Mouse (Mus musculus): ENCODE measurements around the gene Secisbp2. TPM values are rescaled to one million over a fixed set of nuclear protein-coding genes. Genes with fewer than 3 reads are reported as not detected.

Gene Secisbp2
- polyA plus RNA-seq, 1 experiment from 2014 or later, result 32.0 TPM

DNA sequence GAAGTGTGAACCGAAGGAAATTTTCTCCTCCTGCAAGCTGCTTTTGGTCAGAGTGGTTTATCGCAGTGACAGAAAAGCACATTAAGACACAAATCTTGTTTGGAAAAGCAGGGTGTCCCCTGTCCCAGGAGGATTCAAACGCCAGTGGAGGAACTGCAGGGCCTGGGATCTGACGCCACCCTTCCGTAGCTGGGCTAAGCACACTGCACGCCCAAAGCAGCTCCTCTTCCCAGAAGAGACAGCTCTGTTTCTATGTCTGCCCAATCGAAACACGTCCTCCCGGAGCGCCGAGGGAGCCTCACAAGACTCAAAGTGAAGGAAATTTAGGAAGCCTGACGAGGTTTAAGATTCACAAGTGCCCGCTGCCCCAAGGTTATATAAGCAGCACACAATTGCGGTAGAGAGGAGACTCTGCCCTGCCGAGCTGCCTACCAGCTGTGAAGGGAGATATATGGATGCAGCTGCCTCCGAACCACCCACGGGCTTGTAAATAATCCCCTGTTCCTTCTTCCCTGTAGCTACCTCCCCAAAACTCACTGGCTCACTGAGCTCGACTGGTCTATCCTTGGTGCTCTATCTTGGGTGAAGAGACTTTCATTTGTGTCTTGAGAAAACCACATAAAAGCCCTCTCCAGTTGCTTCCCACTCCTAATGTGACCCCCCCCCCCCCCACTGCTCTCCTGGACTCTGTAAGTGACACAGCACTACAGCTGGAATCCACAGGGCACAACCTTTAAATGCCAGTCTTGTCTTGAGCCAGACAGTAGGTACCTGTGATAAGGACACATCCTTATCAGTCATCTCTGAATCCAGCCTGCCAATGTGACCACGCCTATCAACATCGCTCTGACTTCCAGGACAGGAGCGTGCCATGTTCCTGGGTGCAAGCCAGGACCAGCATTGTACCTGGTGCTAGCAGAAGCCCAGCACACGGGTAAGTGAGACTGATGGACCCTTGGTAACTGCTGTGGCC lies 54.7 kb downstream of the Secisbp2 start:
- H3K36me3 ChIP-seq, result peaks cover 22% of the 10 kb centered on the region
- 78% methylated on average over 22 of the region's 22 CpGs for whole genome bisulfite sequencing
- H3K4me1 ChIP-seq, result no peaks in the 10 kb centered on the region
- no peaks in the 10 kb centered on the region for H3K27me3 ChIP-seq (ENCODE audit: low read depth, poor library complexity, severe bottlenecking)
- DNase-seq (ENCODE audit: low spot score), result no peak
- no peaks in the 10 kb centered on the region for H3K9me3 ChIP-seq (replicated peaks)
- H3K27ac ChIP-seq (replicated peaks), result no peak overlapping the region
- H3K4me3 ChIP-seq, result no peak overlapping the region

DNA sequence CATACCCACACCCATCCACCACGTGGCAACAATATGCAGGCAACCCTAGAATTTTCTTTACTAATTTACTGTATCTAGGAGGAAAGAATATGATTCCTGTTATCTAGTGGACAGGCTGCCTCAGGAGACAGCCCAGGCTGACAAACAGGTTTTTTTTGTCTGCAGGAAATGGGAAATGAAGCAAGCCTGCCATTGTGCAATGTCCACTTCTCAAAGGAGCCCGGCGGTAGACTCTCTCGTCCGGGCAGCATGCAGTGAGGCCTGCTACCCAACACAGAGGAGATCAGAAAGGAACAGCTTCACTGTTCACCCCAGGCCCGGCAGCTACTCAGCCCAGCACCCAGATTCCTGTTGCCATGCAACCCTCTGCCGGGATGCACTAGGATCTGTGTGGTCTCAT lies 59.2 kb downstream of the Secisbp2 start:
- DNase-seq (ENCODE audit: low spot score), result no peak
- Histone ChIP-seq H3K27me3 (ENCODE audit: low read depth, poor library complexity, severe bottlenecking) (no peaks in the 10 kb centered on the region), H3K36me3 (0 out of 2 replicates have a peak, but pooled peaks cover 6% of the 10 kb centered on the region), H3K4me3 (no peak overlapping the region), H3K9me3 (replicated peaks) (no peaks in the 10 kb centered on the region), H3K27ac (replicated peaks) (peak overlapping the region; percentile 14; the same call in 1 of the 2 replicates), H3K4me1 (no peaks in the 10 kb centered on the region)
- WGBS, result 77% methylated on average over 7 of the region's 7 CpGs

DNA sequence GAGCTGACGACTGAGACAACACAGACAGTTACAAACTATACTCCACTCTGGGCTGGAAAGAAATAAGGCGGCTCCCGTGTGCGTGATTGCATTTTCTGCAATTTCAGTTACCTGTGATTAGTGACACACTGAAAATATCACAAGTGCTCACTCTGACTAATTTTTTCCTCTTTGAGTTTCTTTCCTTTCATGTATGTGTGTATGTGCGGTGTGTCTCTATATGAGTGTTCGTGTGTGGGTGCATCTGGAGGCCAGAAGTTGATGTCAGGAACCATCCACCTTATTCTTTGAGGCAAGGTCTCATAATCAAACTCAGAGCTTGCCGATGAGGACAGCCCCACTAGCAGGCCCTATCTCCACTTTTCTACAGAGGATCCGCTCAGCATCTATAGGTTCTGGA lies 60.5 kb downstream of the Secisbp2 start:
- WGBS, result 88% methylated on average over 8 of the region's 8 CpGs
- Histone ChIP-seq H3K4me3 (no peak overlapping the region), H3K36me3 (0 out of 2 replicates have a peak, but pooled peaks cover 6% of the 10 kb centered on the region), H3K9me3 (replicated peaks) (no peaks in the 10 kb centered on the region), H3K27ac (replicated peaks) (no peak overlapping the region), H3K27me3 (ENCODE audit: low read depth, poor library complexity, severe bottlenecking) (no peaks in the 10 kb centered on the region), H3K4me1 (no peaks in the 10 kb centered on the region)
- DNase-seq (ENCODE audit: low spot score), result no peak

DNA sequence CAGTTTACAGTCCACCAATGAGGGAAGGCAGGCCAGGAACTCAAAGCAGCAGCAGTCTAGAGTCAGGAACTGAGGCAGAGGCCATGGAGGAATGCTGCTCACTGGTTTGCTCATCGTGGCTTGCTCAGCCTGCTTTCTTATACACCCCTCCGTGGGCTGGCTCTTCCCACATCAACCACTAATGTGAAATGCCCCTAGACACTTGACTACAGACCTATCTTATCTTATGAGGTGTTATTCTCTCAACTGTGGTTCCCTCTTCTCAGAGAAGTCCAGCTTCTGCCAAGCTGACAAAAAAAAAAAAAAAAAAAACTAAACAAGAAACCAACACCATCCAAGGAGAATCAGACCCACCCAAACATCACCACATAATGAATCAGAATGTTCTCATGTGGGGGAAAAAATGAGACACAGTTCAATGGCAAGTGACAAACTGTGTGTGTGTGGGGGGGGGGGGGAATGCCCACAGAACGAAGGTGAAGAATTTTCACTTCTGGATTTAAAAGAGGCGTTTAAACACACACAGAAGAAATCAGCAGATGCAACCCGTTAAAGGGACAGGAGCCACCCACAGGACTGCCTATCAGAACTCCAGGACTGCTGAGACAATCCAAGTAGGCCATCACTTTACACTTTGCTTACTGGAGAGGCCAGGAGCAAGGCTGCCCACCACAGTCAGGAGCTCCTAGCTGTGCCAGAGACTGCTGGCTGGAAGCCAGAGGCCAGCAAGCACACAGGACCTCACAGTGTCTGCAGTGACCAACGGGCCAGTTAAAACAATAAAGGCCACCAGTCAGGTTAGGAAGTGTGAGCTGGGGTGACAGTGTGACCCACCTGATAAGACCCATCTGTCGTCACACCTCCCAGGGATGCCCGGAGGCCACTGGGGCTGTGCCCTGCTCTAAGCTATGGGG lies 65.1 kb downstream of the Secisbp2 start:
- DNase-seq (ENCODE audit: low spot score), result no peak
- no peaks in the 10 kb centered on the region for H3K9me3 ChIP-seq (replicated peaks)
- peaks cover 7% of the 10 kb centered on the region for H3K36me3 ChIP-seq
- no peak overlapping the region for H3K4me3 ChIP-seq
- no peak overlapping the region for H3K27ac ChIP-seq (replicated peaks)
- WGBS, result 84% methylated on average over 8 of the region's 8 CpGs
- H3K4me1 ChIP-seq, result no peaks in the 10 kb centered on the region
- no peaks in the 10 kb centered on the region for H3K27me3 ChIP-seq (ENCODE audit: low read depth, poor library complexity, severe bottlenecking)

DNA sequence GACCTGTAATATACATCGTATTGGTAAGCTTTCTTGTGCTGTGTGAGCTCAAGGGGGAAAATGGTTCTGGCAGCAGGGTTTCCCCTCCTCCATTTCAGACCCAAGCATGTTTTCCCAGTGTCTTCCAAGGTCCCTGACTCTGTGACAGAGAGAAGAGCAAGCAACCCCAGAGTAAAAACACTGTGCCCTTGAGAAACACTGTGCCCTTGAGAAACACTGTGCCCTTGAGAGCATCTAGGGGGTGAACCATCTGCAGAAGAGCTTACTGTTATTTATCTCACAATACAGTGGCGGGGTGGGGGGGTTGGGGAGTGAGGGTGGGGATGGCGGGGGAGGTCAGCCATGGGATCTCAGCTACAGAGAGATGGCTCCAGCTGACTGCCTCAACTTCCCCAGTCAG lies 67.8 kb downstream of the Secisbp2 start:
- WGBS, result 84% methylated on average over 3 of the region's 3 CpGs
- no peak overlapping the region for H3K27ac ChIP-seq (replicated peaks)
- no peaks in the 10 kb centered on the region for H3K4me1 ChIP-seq
- no peaks in the 10 kb centered on the region for H3K9me3 ChIP-seq (replicated peaks)
- H3K4me3 ChIP-seq, result no peak overlapping the region
- H3K27me3 ChIP-seq (ENCODE audit: low read depth, poor library complexity, severe bottlenecking), result no peaks in the 10 kb centered on the region
- H3K36me3 ChIP-seq, result peaks cover 7% of the 10 kb centered on the region
- no peak for DNase-seq (ENCODE audit: low spot score)

DNA sequence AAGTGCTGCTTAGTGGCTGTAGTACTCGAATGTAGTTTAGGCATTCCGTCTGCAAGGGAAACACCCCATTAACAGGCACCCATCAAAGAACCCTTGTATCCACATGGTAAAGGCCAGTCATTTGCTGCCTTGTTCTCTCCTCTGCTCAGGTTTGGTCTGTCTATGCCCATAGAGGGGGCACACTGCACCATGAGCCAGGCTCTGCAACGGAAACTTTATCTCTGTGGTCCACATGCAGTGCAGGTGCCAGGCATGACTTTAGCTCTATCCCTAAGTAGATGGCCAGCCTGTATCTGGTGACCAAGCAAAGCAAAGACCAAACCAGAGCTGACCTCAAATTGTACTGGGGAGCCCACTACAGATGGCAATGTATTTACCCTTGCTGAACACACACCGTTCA lies 69.1 kb downstream of the Secisbp2 start:
- H3K4me1 ChIP-seq, result no peaks in the 10 kb centered on the region
- H3K4me3 ChIP-seq, result no peak overlapping the region
- H3K27ac ChIP-seq (replicated peaks), result no peak overlapping the region
- no peaks in the 10 kb centered on the region for H3K9me3 ChIP-seq (replicated peaks)
- no peaks in the 10 kb centered on the region for H3K27me3 ChIP-seq (ENCODE audit: low read depth, poor library complexity, severe bottlenecking)
- DNase-seq (ENCODE audit: low spot score), result no peak
- H3K36me3 ChIP-seq, result peaks cover 7% of the 10 kb centered on the region
- 91% methylated on average over 4 of the region's 4 CpGs for WGBS

DNA sequence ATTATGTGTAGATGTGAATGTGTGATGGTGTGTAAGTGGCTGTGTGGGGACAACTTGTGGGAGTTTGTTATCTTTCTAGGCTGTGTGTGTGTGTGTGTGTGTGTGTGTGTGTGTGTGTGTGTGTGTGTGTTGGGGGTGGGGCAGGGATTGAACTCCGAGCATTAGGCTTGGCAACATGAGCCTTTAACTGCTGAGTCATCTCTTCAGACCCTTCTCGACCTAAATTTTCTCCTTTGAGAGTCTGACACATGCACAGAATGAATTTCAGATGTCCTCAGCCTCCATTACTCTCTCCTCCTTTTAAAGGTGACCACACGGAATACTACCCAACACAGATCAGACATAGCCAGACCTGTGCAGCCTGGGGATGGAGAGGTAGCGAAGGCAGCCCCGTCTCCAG lies 71.6 kb downstream of the Secisbp2 start:
- Histone ChIP-seq H3K36me3 (peaks cover 7% of the 10 kb centered on the region), H3K27ac (replicated peaks) (0 out of 2 replicates have a peak overlapping the region, but pooled peaks have one; percentile 38), H3K27me3 (ENCODE audit: low read depth, poor library complexity, severe bottlenecking) (no peaks in the 10 kb centered on the region), H3K4me3 (no peak overlapping the region), H3K9me3 (replicated peaks) (no peaks in the 10 kb centered on the region), H3K4me1 (no peaks in the 10 kb centered on the region)
- no peak for DNase-seq (ENCODE audit: low spot score)
- 80% methylated on average over 5 of the region's 5 CpGs for WGBS

DNA sequence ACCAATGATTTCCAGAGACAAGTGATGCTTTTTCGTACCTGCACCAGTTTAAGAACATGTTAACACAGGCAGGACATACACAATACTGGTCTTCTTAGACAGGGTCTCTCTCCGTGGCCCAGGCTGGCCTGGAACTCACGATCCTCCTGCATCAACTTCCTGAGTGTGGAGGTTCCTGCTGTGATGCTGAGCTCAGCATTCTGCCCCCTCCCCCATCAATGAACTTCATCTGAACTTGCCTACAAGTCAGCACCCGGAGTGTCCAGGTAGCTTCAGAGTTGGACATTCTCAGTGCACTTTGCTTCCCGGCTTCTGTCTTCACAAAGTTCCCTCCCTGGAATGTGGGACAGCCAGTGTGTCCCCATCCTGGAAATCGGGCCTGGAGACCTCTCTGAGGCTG lies 73.1 kb downstream of the Secisbp2 start:
- 82% methylated on average over 6 of the region's 6 CpGs for WGBS
- Histone ChIP-seq H3K27ac (replicated peaks) (no peak overlapping the region), H3K4me1 (peaks cover 11% of the 10 kb centered on the region), H3K4me3 (no peak overlapping the region), H3K9me3 (replicated peaks) (no peaks in the 10 kb centered on the region), H3K27me3 (ENCODE audit: low read depth, poor library complexity, severe bottlenecking) (no peaks in the 10 kb centered on the region), H3K36me3 (no peaks in the 10 kb centered on the region)
- DNase-seq (ENCODE audit: low spot score), result no peak

DNA sequence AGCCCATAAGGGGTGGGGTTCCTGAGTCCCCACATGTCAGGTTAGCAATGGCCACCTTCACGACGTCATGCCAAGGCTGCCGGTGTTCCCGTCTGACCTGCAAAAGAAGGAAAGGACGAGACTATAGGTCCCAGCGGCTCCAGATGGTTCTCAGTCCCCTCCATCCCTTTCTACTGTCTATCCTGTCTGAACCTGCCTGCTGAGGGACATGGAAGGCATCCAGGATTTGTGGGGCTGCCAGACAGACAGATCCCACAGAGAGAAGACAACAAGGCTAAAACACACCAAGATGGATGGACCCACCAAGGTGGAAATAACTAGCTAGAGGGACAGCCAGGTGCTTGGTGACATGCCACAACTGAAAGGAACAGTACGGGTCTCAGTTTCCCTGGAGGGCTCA lies 73.9 kb downstream of the Secisbp2 start:
- Histone ChIP-seq H3K36me3 (no peaks in the 10 kb centered on the region), H3K27ac (replicated peaks) (no peak overlapping the region), H3K9me3 (replicated peaks) (no peaks in the 10 kb centered on the region), H3K4me3 (no peak overlapping the region), H3K27me3 (ENCODE audit: low read depth, poor library complexity, severe bottlenecking) (no peaks in the 10 kb centered on the region), H3K4me1 (peaks cover 20% of the 10 kb centered on the region)
- no peak for DNase-seq (ENCODE audit: low spot score)
- 92% methylated on average over 7 of the region's 7 CpGs for WGBS

DNA sequence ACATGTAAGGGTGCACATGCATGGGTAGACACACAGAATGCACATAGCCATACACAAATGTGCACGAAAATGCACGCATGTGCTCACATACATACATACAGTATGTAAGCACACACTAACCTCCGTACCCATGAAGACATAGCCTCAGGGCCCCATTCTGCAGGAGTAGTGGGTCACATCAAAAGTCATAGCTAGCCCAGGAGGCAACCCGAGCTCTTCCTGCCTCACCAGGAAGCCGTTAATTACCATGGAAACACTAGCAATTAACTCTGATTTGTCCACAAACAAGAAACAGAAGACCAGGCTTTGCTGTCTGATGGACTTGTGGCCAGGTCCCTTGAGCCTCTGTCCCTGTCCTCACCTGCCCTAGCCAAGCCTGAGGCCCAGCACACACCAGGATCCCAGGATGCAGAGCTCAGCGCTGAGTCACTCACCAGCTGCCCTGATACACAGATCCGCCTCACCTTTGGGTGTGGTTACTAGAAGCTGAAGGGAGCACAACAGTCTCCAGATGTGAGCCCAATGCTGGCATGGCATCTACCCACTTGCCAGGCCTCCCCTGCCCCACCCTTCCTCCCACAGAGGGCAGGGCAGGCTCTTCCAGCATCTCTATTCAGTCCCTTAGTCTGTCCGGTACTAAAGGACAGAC lies 74.6 kb downstream of the Secisbp2 start:
- Histone ChIP-seq H3K9me3 (replicated peaks) (no peaks in the 10 kb centered on the region), H3K4me1 (peaks cover 23% of the 10 kb centered on the region), H3K36me3 (no peaks in the 10 kb centered on the region), H3K27ac (replicated peaks) (no peak overlapping the region), H3K27me3 (ENCODE audit: low read depth, poor library complexity, severe bottlenecking) (no peaks in the 10 kb centered on the region), H3K4me3 (no peak overlapping the region)
- DNase-seq (ENCODE audit: low spot score), result no peak
- WGBS, result 81% methylated on average over 8 of the region's 8 CpGs

DNA sequence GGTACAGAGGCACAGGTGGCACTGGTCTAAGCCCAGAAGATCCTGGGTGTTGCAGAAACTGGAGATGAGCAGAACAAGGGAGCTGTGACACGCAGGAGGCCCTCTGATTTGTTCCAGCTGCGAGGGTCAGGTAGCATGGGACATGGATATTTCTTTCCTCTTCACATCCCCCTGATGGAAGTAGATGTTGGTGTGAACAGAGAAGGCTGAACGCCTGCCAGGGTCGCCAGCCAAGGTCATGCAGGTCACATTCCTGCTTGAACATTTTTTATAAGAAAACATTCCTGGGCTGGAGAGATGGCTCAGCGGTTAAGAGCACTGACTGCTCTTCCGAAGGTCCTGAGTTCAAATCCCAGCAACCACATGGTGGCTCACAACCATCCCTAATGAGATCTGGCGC lies 75.9 kb downstream of the Secisbp2 start:
- Histone ChIP-seq H3K27me3 (ENCODE audit: low read depth, poor library complexity, severe bottlenecking) (no peaks in the 10 kb centered on the region), H3K36me3 (no peaks in the 10 kb centered on the region), H3K9me3 (replicated peaks) (no peaks in the 10 kb centered on the region), H3K4me1 (peaks cover 32% of the 10 kb centered on the region), H3K27ac (replicated peaks) (no peak overlapping the region), H3K4me3 (no peak overlapping the region)
- DNase-seq (ENCODE audit: low spot score), result no peak
- WGBS, result 71% methylated on average over 7 of the region's 7 CpGs

DNA sequence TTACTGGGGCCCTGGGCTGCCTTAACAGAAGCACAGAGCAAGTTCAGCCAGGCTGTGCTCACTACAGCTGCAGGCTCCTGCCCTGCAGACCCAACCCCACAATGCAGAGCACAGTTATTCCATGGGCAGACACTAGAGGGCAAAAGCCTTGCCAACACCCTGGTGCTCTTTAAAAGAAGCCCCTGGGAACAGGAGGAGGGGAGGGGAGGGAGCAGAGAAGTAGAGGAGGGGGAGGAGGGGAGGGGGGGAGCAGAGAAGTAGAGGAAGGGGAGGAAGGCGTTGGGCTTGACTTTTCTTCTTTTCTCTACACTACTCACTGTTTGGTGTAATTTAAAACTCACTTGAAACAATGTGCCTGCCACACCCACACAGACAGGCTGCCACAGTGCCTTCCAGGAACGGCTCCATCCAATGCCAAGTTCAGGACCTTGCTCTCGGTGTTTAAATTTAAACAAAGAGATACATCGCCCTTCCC lies 78.4 kb downstream of the Secisbp2 start:
- H3K9me3 ChIP-seq (replicated peaks), result no peaks in the 10 kb centered on the region
- H3K4me1 ChIP-seq, result peaks cover 37% of the 10 kb centered on the region
- H3K27me3 ChIP-seq (ENCODE audit: low read depth, poor library complexity, severe bottlenecking), result no peaks in the 10 kb centered on the region
- DNase-seq (ENCODE audit: low spot score), result peak; percentile 61
- H3K27ac ChIP-seq (replicated peaks), result peak overlapping the region; percentile 55
- 17% methylated on average over 4 of the region's 4 CpGs for WGBS
- H3K4me3 ChIP-seq, result no peak overlapping the region
- H3K36me3 ChIP-seq, result no peaks in the 10 kb centered on the region

All from midbrain, embryonic 10.5 days (tissue).